Mouse (Mus musculus) C2C12 (cell line): Measurements from ENCODE around the gene Ep400.

Experiments
- CEBPB ChIP-seq: IDR thresholded peaks from one replicate; pipeline ENCODE4 v1.6.1; 2011; ENCODE audit warnings: low read depth, mild to moderate bottlenecking, control low read depth, moderate library complexity
- CTCF ChIP-seq: IDR thresholded peaks from one replicate; pipeline ENCODE4 v1.5.1; 2011; ENCODE audit not compliant: control insufficient read depth, insufficient read depth, insufficient read length
- FOSL1 ChIP-seq: IDR thresholded peaks from one replicate; pipeline ENCODE4 v1.8.0; 2011; ENCODE audit warnings: mild to moderate bottlenecking, low read length; ENCODE audit not compliant: poor library complexity, insufficient read depth, severe bottlenecking
- MAX ChIP-seq: IDR thresholded peaks from one replicate; pipeline ENCODE4 v1.6.1; 2011; ENCODE audit warnings: mild to moderate bottlenecking, control low read depth
- MYOD1 ChIP-seq: IDR thresholded peaks from one replicate; pipeline ENCODE4 v1.6.1; 2011; ENCODE audit warnings: low read depth; ENCODE audit not compliant: control insufficient read depth, insufficient read length
- MYOG ChIP-seq: IDR thresholded peaks from one replicate; pipeline ENCODE4 v1.6.1; 2011; ENCODE audit not compliant: control insufficient read depth, insufficient read length; ENCODE audit errors: extremely low read depth
- USF1 ChIP-seq: IDR thresholded peaks from one replicate; pipeline ENCODE4 v1.6.1; 2011; ENCODE audit warnings: low read depth, mild to moderate bottlenecking, control low read depth, moderate library complexity

GRCm38 (mm10) chr5:110807453-110807852 is 36.9 kb upstream of the Ep400 start:
- TF ChIP-seq CTCF (no peak), FOSL1 (no peak), MAX (no peak), MYOG (no peak), CEBPB (no peak), MYOD1 (no peak), USF1 (no peak)
